Mouse (Mus musculus) CD4-positive, CD25-positive, alpha-beta regulatory T cell, adult 9 weeks (primary cell): ENCODE data around the gene Ndufs7. TPM values are rescaled to one million over a fixed set of nuclear protein-coding genes. Genes with fewer than 3 reads are reported as not detected.

Experiments used
- polyA plus RNA-seq: library from polyadenylated mRNA; unstranded; fragments of 100-300 nt; shearing (Covaris generic); gene quantifications from one replicate; pipeline ENCODE4 v1.2.1, GENCODE M21; 2017

Gene Ndufs7
- 347 TPM for polyA plus RNA-seq

DNA sequence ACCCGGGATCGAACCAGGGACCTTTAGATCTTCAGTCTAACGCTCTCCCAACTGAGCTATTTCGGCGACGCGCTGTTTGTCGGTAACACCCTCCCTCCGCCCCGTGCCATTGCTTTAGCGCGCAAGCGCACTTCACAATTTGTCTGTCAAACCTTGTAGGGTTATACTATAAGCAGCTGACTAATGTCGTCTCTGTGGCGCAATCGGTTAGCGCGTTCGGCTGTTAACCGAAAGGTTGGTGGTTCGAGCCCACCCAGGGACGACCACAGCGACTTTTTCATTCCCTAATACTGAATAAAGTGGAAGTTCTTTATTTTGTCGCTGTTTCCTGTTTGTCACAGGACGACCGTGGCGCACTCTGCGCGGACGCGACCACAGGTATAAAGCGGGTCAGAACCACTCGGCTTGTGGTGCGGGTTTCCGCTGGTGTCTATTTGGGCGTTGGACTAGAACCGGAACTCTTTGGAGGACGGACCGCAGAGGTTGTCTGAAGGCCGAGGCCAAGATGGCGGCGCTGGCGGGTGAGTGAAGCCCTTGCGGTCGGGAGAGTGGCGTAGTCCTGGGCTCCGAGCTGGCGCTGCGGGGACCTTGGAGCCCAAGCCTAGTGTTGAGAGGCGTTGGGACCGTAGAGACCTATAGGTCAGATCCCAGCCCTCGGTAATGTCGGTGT lies at the start of gene Ndufs7:
Ndufs7 (plus strand) TSS at position 151 of the 670 bp plus-strand sequence.

DNA sequence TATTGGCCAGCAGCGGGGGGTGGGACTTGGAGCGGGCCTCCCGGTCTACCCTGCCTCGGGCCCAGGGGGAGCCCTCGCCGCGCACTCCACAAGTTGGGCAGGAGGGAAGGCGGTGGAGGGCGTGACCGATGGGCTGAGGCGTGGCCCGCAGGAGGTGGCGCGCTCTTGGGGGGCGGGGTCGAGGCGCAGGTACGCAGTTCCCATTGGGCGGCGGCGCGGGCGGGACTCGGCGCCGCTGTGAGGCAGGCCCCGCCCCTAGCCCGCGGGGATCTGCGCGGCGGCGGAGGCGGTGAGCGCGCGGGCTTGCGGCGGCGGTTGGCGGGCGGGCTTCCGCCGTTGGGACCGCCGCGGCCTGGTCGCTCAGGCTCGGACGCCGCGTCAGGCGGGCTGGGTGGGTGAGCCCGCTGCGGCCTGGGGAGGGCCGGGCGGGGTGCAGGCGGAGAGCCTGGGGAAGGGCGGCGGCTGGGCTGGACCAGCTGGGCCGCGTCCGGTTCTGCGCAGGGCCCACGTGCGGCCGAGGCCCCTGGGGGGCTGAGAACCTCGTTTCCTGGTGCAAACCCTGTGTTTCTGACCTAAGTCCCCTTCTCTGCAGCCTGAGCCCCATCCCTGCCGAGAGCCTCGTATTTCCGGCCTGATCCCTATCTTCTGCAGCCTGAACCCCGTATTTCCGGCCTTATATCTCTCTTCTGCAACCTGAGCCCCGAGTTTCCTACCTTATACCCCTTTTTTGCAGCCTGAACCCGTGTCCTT lies 22.3 kb upstream of the Ndufs7 start, which contains the start of gene Mum1:
Mum1 (plus strand) TSS at position 19 of the 750 bp plus-strand sequence.

DNA sequence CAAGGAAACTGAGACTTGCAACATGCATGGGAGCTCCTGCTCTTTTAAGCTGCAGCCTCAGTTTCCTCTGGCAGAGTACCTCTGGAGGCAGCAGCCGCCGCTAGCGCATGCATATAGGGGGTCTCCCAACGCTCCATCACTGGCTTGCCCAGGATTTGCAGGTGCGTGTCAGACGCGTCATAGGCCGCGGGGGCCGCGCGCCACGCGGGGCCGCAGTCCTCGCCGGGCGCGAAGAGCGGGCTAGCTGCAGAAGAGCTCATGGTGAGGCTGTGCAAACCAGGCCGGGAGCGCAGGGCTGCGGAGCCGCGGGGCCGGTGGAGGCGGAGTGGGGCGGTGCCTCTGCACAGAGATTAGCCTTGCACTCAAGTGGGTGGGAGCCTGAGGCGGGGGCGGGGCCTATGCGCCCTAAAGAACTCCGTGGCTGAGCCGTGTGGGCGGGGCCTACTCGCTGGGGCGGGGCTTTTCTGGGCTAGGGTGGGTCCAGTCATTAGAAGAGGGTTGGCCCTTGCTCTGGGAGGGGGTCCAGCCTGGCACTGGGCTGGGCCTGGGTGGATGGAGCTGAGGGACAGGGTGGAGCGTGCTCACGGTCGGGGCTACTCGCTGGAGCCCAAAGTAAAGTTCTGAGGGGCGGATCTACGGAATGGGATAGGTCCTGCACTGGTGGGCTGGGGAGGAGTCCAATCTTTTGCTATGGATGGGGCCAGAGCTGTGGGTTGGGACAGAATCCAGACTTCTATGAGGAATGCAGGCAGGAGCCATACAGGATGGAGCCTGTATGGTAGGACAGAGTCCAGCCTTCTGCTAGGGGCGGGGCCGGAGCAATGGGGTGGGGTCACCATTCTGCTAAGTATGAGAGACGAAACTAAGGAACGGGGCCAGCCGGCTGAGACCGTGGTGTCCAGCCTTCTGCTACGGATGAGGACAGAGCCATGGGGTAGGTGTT lies 12.0 kb downstream of the Ndufs7 start, which contains the start of the genes Gamt and Dazap1:
Gamt (minus strand) TSS at position 371 of the 943 bp plus-strand sequence.
Dazap1 (plus strand) TSS at position 845 of the 943 bp plus-strand sequence.

DNA sequence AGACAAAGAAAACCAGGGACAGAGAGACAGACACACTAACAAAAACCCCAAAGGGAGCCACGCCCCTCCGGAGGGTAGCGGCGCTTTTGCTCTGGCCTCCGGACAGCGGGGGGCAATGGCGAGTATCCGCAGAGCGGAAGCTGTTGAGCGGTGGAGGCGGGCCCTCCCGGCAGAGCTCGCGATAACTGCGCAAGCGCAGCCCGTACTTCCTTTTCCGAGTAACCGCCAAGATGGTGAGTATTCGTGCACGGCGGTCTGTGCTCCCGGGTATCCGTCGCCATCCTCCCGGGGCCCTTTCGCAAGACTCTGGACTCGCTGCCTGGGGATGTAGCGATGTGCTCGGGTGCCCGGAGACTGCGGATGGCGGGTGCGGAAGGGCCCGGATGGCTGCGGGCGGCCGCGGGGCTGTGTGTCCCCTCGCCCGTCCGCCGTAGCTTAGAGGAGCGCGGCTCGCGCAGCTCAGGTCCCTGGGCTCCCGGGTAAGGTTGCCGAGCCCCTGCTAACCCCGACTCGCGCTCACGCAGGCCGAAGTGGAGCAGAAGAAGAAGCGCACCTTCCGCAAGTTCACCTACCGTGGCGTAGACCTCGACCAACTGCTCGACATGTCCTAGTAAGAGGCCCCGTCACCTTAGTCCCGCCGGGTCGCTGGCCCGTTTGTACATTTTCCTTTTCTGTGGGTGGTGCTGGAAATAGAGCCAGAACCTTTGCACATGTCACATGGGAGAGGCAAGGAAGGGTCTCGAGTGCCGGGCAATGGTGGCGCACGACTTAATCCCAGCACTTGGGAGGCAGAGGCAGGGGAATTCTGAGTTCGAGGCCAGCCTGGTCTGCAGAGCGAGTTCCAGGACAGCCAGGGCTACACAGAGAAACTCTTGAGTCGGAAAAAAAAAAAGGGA lies 43.6 kb downstream of the Ndufs7 start, which contains the start of gene Rps15:
Rps15 (plus strand) TSS at position 203 of the 896 bp plus-strand sequence.

DNA sequence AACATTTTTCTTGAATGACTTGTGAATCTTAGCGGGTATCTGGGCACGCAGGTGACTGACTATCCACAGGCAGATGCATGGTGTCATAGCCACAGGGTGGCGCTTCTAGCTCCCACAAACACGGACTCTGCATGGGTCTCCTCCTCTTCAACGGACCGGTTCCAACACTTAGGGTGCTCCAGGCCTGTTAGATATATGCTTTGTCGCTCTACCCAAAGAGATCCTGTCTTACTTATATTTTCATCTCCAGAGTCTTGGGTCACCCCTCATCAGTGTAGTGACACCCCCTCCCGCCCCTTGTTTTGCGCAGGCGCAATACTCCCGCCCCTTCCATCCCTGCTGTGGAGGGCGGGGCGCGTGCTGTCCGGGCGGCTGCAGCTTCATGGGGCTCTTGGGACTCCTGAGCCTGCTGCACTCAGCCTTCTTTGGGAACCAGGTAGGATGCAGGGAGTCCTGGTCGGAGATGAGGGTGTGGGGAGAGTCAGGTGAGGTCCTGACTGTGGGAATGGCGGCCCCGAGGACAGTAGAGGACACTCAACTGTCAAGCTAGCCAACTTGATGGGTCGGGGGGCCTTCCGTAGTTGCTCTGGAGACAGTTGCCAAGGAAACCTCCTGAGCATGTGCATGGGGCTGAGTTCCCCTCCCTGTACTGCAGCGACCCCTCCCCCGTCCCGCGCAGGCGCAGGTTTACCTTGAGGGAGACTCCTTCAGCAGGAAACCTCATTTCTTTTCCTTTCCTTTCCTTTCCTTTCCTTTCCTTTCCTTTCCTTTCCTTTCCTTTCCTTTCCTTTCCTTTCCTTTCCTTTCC lies 46.9 kb downstream of the Ndufs7 start, which contains the start of gene Apc2:
Apc2 (plus strand) TSS at position 360 of the 808 bp plus-strand sequence.

Other genes starting within 250 kb of the Ndufs7 start
- 911 TPM for gene Arhgap45, start 232.5 kb upstream of the Ndufs7 start, polyA plus RNA-seq
- 250 TPM for gene Polr2e, start 209.3 kb upstream of the Ndufs7 start, polyA plus RNA-seq
- 504 TPM for gene Gpx4, start 202.0 kb upstream of the Ndufs7 start, polyA plus RNA-seq
- 71.4 TPM for gene Sbno2, start 143.6 kb upstream of the Ndufs7 start, polyA plus RNA-seq
- gene Stk11, start 133.3 kb upstream of the Ndufs7 start, polyA plus RNA-seq = 10.0 TPM
- gene Atp5d, start 110.5 kb upstream of the Ndufs7 start, polyA plus RNA-seq = 362 TPM
- gene Cbarp, start 108.3 kb upstream of the Ndufs7 start, polyA plus RNA-seq = 2.3 TPM
- gene Midn, start 100.8 kb upstream of the Ndufs7 start, polyA plus RNA-seq = 1.5 TPM
- 293 TPM for gene Cirbp, start 83.1 kb upstream of the Ndufs7 start, polyA plus RNA-seq
- 32.8 TPM for gene 1600002K03Rik, start 76.2 kb upstream of the Ndufs7 start, polyA plus RNA-seq
- gene Efna2, start 69.6 kb upstream of the Ndufs7 start, polyA plus RNA-seq = 0.38 TPM
- gene Mum1, start 22.7 kb upstream of the Ndufs7 start, polyA plus RNA-seq = 130 TPM
- 1.8 TPM for gene Gamt, start 11.9 kb downstream of the Ndufs7 start, polyA plus RNA-seq
- 40.9 TPM for gene Dazap1, start 12.4 kb downstream of the Ndufs7 start, polyA plus RNA-seq
- gene Rps15, start 43.3 kb downstream of the Ndufs7 start, polyA plus RNA-seq = 1,130 TPM
- gene Apc2, start 46.9 kb downstream of the Ndufs7 start, polyA plus RNA-seq = 0.33 TPM
- 91.4 TPM for gene 2310011J03Rik, start 71.4 kb downstream of the Ndufs7 start, polyA plus RNA-seq
- 26.0 TPM for gene Pcsk4, start 80.4 kb downstream of the Ndufs7 start, polyA plus RNA-seq
- not detected for gene Reep6, start 80.8 kb downstream of the Ndufs7 start, polyA plus RNA-seq
- gene Adamtsl5, start 99.3 kb downstream of the Ndufs7 start, polyA plus RNA-seq = not detected
- not detected for gene Plk5, start 107.3 kb downstream of the Ndufs7 start, polyA plus RNA-seq
- gene Mex3d, start 138.5 kb downstream of the Ndufs7 start, polyA plus RNA-seq = 0.21 TPM
- gene Mbd3, start 150.4 kb downstream of the Ndufs7 start, polyA plus RNA-seq = 25.0 TPM
- 318 TPM for gene Uqcr11, start 157.7 kb downstream of the Ndufs7 start, polyA plus RNA-seq
- gene Tcf3, start 184.5 kb downstream of the Ndufs7 start, polyA plus RNA-seq = 15.8 TPM
- not detected for gene Onecut3, start 245.7 kb downstream of the Ndufs7 start, polyA plus RNA-seq